Mouse (Mus musculus) liver, embryonic 11.5 days (tissue): ENCODE measurements around the gene Gm21983. TPM values are rescaled to one million over a fixed set of nuclear protein-coding genes. Genes with fewer than 3 reads are reported as not detected.

ENCODE experiments used
- ATAC-seq: fragments of 200-750 bp; cut with Nextera tagmentation; replicated peaks from 2 replicates; pipeline ENCODE4 v1.8.0; 2017; ENCODE audit warnings: moderate number of reproducible peaks, mild to moderate bottlenecking, moderate TSS enrichment, moderate library complexity; ENCODE audit not compliant: low FRiP score
- DNase-seq: peaks from one replicate; pipeline ENCODE4 v3.0.0-alpha.2; 2017; ENCODE audit warnings: low spot score
- H3K27ac ChIP-seq: fragments of 300-500 bp; sonication (generic); 2 replicates; pipeline ENCODE4 v1.5.1; 2014; ENCODE audit warnings: mild to moderate bottlenecking, low read depth, low read length, control low read depth
- H3K27me3 ChIP-seq: fragments of 300-500 bp; sonication (generic); replicated peaks from 2 replicates; pipeline ENCODE4 v1.6.1; 2014; ENCODE audit warnings: low read length, mixed read lengths; ENCODE audit not compliant: control insufficient read depth, insufficient read depth
- H3K36me3 ChIP-seq: fragments of 300-500 bp; sonication (generic); 2 replicates; pipeline ENCODE4 v1.6.1; 2014; ENCODE audit warnings: mild to moderate bottlenecking, low read length, moderate library complexity, mixed read lengths; ENCODE audit not compliant: control insufficient read depth, insufficient read depth
- H3K4me1 ChIP-seq: fragments of 300-500 bp; sonication (generic); replicated peaks from 2 replicates; pipeline ENCODE4 v1.6.1; 2014; ENCODE audit warnings: low read length, mixed read lengths; ENCODE audit not compliant: control insufficient read depth, insufficient read depth
- H3K4me2 ChIP-seq: fragments of 300-500 bp; sonication (generic); 2 replicates; pipeline ENCODE4 v1.6.1; 2014; ENCODE audit warnings: mild to moderate bottlenecking, control low read depth, moderate library complexity
- H3K4me3 ChIP-seq: fragments of 300-500 bp; sonication (generic); 2 replicates; pipeline ENCODE4 v1.5.1; 2014; ENCODE audit warnings: low read depth, low read length, control low read depth
- H3K9ac ChIP-seq: fragments of 300-500 bp; sonication (generic); 2 replicates; pipeline ENCODE4 v1.6.1; 2014; ENCODE audit warnings: low read depth, low read length, control low read depth
- H3K9me3 ChIP-seq: fragments of 300-500 bp; sonication (generic); 2 replicates; pipeline ENCODE4 v1.6.1; 2016; ENCODE audit warnings: low read length, inconsistent platforms, mixed read lengths; ENCODE audit not compliant: control insufficient read depth
- WGBS: fragments of 180-500 bp; shearing (Covaris S2); extraction: QIAGEN DNeasy Blood & Tissue Kit; methylation state at CpG from one replicate; pipeline ENCODE4 v1.1.7; 2014; 5-methylcytosine and 5-hydroxymethylcytosine counted together
- polyA plus RNA-seq: library from polyadenylated mRNA; unstranded; fragments of >200 nt; fragmentation: Nextera tagmentation; extraction: Ambion mirVana; gene quantifications from 2 replicates; pipeline ENCODE4 v1.2.1, GENCODE M21; 2014

Gm21983 gene
- polyA plus RNA-seq, 1 experiment from 2014 or later, result not detected

- no peak overlapping the region for H3K9ac ChIP-seq
- no peak overlapping the region for H3K4me2 ChIP-seq
- no peaks in the 10 kb centered on the region for H3K27me3 ChIP-seq
- 15% methylated on average over 10 of the region's 10 CpGs for WGBS
- ATAC-seq, result no peak
- H3K4me1 ChIP-seq, result no peaks in the 10 kb centered on the region
- no peak overlapping the region for H3K27ac ChIP-seq
- no peaks in the 10 kb centered on the region for H3K36me3 ChIP-seq
- no peak overlapping the region for H3K4me3 ChIP-seq
- DNase-seq, result no peak
- no peaks in the 10 kb centered on the region for H3K9me3 ChIP-seq
Observed at GRCm38 (mm10) chr7:27132588-27132987, 48.3 kb downstream of the Gm21983 start.

GRCm38 (mm10) chr7:27131387-27131786 is 49.5 kb downstream of the Gm21983 start:
- Histone ChIP-seq H3K4me2 (no peak overlapping the region), H3K27ac (no peak overlapping the region), H3K9ac (no peak overlapping the region), H3K4me3 (no peak overlapping the region), H3K27me3 (no peaks in the 10 kb centered on the region), H3K36me3 (no peaks in the 10 kb centered on the region), H3K9me3 (no peaks in the 10 kb centered on the region), H3K4me1 (no peaks in the 10 kb centered on the region)
- 57% methylated on average over 2 of the region's 2 CpGs for WGBS
- ATAC-seq, result no peak
- no peak for DNase-seq

GRCm38 (mm10) chr7:27130521-27131370 is 50.1 kb downstream of the Gm21983 start:
- H3K4me1 ChIP-seq, result no peaks in the 10 kb centered on the region
- WGBS, result 80% methylated on average over 22 of the region's 22 CpGs
- H3K4me2 ChIP-seq, result no peak overlapping the region
- H3K9me3 ChIP-seq, result no peaks in the 10 kb centered on the region
- no peak overlapping the region for H3K27ac ChIP-seq
- no peak for DNase-seq
- H3K9ac ChIP-seq, result no peak overlapping the region
- H3K4me3 ChIP-seq, result no peak overlapping the region
- no peaks in the 10 kb centered on the region for H3K27me3 ChIP-seq
- no peak; the same call in 1 of the 2 replicates for ATAC-seq
- H3K36me3 ChIP-seq, result no peaks in the 10 kb centered on the region

GRCm38 (mm10) chr7:27129811-27130210 is 51.1 kb downstream of the Gm21983 start:
- no peaks in the 10 kb centered on the region for H3K9me3 ChIP-seq
- no peaks in the 10 kb centered on the region for H3K27me3 ChIP-seq
- WGBS, result 83% methylated on average over 12 of the region's 12 CpGs
- H3K4me2 ChIP-seq, result no peak overlapping the region
- ATAC-seq, result no peak
- H3K4me1 ChIP-seq, result no peaks in the 10 kb centered on the region
- no peak overlapping the region for H3K9ac ChIP-seq
- H3K4me3 ChIP-seq, result no peak overlapping the region
- H3K27ac ChIP-seq, result no peak overlapping the region
- no peak for DNase-seq
- H3K36me3 ChIP-seq, result no peaks in the 10 kb centered on the region

- H3K4me1 ChIP-seq, result no peaks in the 10 kb centered on the region
- DNase-seq (no peak), ATAC-seq (no peak)
- H3K27ac ChIP-seq, result no peak overlapping the region
- no peaks in the 10 kb centered on the region for H3K36me3 ChIP-seq
- WGBS, result 80% methylated on average over 13 of the region's 13 CpGs
- H3K4me3 ChIP-seq, result no peak overlapping the region
- H3K27me3 ChIP-seq, result no peaks in the 10 kb centered on the region
- H3K4me2 ChIP-seq, result no peak overlapping the region
- no peaks in the 10 kb centered on the region for H3K9me3 ChIP-seq
- H3K9ac ChIP-seq, result no peak overlapping the region
Observed at GRCm38 (mm10) chr7:27128946-27129345, 51.9 kb downstream of the Gm21983 start.

GRCm38 (mm10) chr7:27128162-27128561 is 52.7 kb downstream of the Gm21983 start:
- Histone ChIP-seq H3K27me3 (no peaks in the 10 kb centered on the region), H3K9me3 (no peaks in the 10 kb centered on the region), H3K9ac (no peak overlapping the region), H3K27ac (no peak overlapping the region), H3K4me1 (no peaks in the 10 kb centered on the region), H3K36me3 (no peaks in the 10 kb centered on the region), H3K4me2 (no peak overlapping the region), H3K4me3 (no peak overlapping the region)
- WGBS, result 46% methylated on average over 3 of the region's 3 CpGs
- DNase-seq (no peak), ATAC-seq (no peak; the same call in 1 of the 2 replicates)

GRCm38 (mm10) chr7:27124969-27125368 is 55.9 kb downstream of the Gm21983 start:
- Histone ChIP-seq H3K27me3 (no peaks in the 10 kb centered on the region), H3K9ac (no peak overlapping the region), H3K4me3 (no peak overlapping the region), H3K27ac (no peak overlapping the region), H3K4me2 (no peak overlapping the region), H3K9me3 (no peaks in the 10 kb centered on the region), H3K4me1 (no peaks in the 10 kb centered on the region), H3K36me3 (no peaks in the 10 kb centered on the region)
- WGBS, result 77% methylated on average over 4 of the region's 4 CpGs
- DNase-seq, result no peak
- no peak for ATAC-seq

- ATAC-seq (no peak), DNase-seq (no peak)
- Histone ChIP-seq H3K27ac (no peak overlapping the region), H3K9ac (no peak overlapping the region), H3K9me3 (no peaks in the 10 kb centered on the region), H3K27me3 (no peaks in the 10 kb centered on the region), H3K36me3 (no peaks in the 10 kb centered on the region), H3K4me1 (no peaks in the 10 kb centered on the region), H3K4me2 (no peak overlapping the region), H3K4me3 (no peak overlapping the region)
- WGBS, result 57% methylated on average over 5 of the region's 5 CpGs
Observed at GRCm38 (mm10) chr7:27124305-27124832, 56.5 kb downstream of the Gm21983 start.

- Histone ChIP-seq H3K9me3 (no peaks in the 10 kb centered on the region), H3K27ac (no peak within 1 kb of the TSS)
- ATAC-seq, result no peak
Observed at GRCm38 (mm10) chr7:27119676-27120075, 61.2 kb downstream of the Gm21983 start, which contains the start of gene Cyp2f2. TSS of gene Cyp2f2 (plus strand) at chr7:27119909.

More at GRCm38 (mm10) chr7:27119676-27120075, 61.2 kb downstream of the Gm21983 start, which contains the start of gene Cyp2f2:
- H3K36me3 ChIP-seq, result no peaks in the 10 kb centered on the region
- no peaks in the 10 kb centered on the region for H3K27me3 ChIP-seq
- no peak for DNase-seq
- H3K4me2 ChIP-seq, result no peak within 1 kb of the TSS
- H3K9ac ChIP-seq, result no peak within 1 kb of the TSS
- no peaks in the 10 kb centered on the region for H3K4me1 ChIP-seq
- no peak within 1 kb of the TSS for H3K4me3 ChIP-seq
